Mouse (Mus musculus): Measurements from ENCODE around the gene BC034090. TPM values are rescaled to one million over a fixed set of nuclear protein-coding genes. Genes with fewer than 3 reads are reported as not detected.

BC034090 gene
- polyA plus RNA-seq, 1 experiment = 4.9 TPM

DNA sequence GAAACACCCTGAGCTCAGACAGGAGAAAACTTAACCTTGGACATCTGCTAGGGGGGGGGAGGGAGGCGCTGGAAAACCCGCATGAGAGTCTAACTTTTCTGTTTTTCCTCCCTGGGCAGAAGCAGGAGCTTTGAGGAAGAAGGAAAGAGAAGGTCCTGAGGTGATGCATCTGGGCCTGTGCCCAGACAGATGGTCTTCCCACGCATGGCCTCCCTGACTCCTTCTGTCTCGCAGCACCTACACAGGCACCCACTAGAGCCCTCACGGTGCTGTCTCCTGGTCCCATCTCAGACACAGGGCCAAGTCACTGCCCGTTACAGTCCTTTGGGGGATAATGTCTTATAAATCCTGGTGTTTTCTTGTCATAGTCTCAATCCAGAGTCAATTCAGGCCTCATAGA, 11.5 kb downstream of the BC034090 start:
- TF ChIP-seq MYOD1 (IDR thresholded peaks at IDR 0.05; ENCODE audit: control insufficient read depth, insufficient read length, low read depth) = no peak
- no peak for TF ChIP-seq MAX (IDR thresholded peaks at IDR 0.05)
- no peak for TF ChIP-seq FOSL1 (IDR thresholded peaks at IDR 0.05; ENCODE audit: insufficient read depth, low read length, poor library complexity, severe bottlenecking)
- no peak for TF ChIP-seq CTCF (IDR thresholded peaks at IDR 0.05; ENCODE audit: control insufficient read depth, insufficient read depth, insufficient read length)
- TF ChIP-seq USF1 (IDR thresholded peaks at IDR 0.05; ENCODE audit: low read depth) = no peak
- no peak for TF ChIP-seq MYOG (IDR thresholded peaks at IDR 0.05; ENCODE audit: control insufficient read depth, extremely low read depth, insufficient read length)
- no peak overlapping the region for H3ac ChIP-seq (ENCODE audit: control insufficient read depth, insufficient read length, low read depth)
- no peaks in the 10 kb centered on the region for H3K79me3 ChIP-seq (ENCODE audit: low read depth)
- H3K79me2 ChIP-seq (ENCODE audit: control insufficient read depth, insufficient read depth) = no peaks in the 10 kb centered on the region
- no peaks in the 10 kb centered on the region for H3K36me3 ChIP-seq (ENCODE audit: control insufficient read depth, insufficient read depth)
- no peak overlapping the region for H3K4me3 ChIP-seq (ENCODE audit: insufficient read depth, poor library complexity, severe bottlenecking)
- H3K27me3 ChIP-seq (ENCODE audit: control insufficient read depth, insufficient read depth, insufficient read length) = no peaks in the 10 kb centered on the region

GRCm38 (mm10) chr1:155232385-155232784, 11.9 kb downstream of the BC034090 start:
- no peaks in the 10 kb centered on the region for H3K79me2 ChIP-seq (ENCODE audit: control insufficient read depth, insufficient read depth)
- H3K27me3 ChIP-seq (ENCODE audit: control insufficient read depth, insufficient read depth, insufficient read length) = no peaks in the 10 kb centered on the region
- no peak overlapping the region for H3K4me3 ChIP-seq (ENCODE audit: insufficient read depth, poor library complexity, severe bottlenecking)
- no peak overlapping the region for H3ac ChIP-seq (ENCODE audit: control insufficient read depth, insufficient read length, low read depth)
- no peaks in the 10 kb centered on the region for H3K79me3 ChIP-seq (ENCODE audit: low read depth)
- no peak for TF ChIP-seq FOSL1 (IDR thresholded peaks at IDR 0.05; ENCODE audit: insufficient read depth, low read length, poor library complexity, severe bottlenecking)
- TF ChIP-seq USF1 (IDR thresholded peaks at IDR 0.05; ENCODE audit: low read depth) = no peak
- no peak for TF ChIP-seq MYOD1 (IDR thresholded peaks at IDR 0.05; ENCODE audit: control insufficient read depth, insufficient read length, low read depth)
- TF ChIP-seq CEBPB (IDR thresholded peaks at IDR 0.05; ENCODE audit: low read depth) = no peak
- no peaks in the 10 kb centered on the region for H3K36me3 ChIP-seq (ENCODE audit: control insufficient read depth, insufficient read depth)

- no peak overlapping the region for H3ac ChIP-seq (ENCODE audit: control insufficient read depth, insufficient read length, low read depth)
- TF ChIP-seq USF1 (IDR thresholded peaks at IDR 0.05; ENCODE audit: low read depth) (no peak), MAX (IDR thresholded peaks at IDR 0.05) (no peak), MYOG (IDR thresholded peaks at IDR 0.05; ENCODE audit: control insufficient read depth, extremely low read depth, insufficient read length) (no peak), CTCF (IDR thresholded peaks at IDR 0.05; ENCODE audit: control insufficient read depth, insufficient read depth, insufficient read length) (no peak)
- H3K27me3 ChIP-seq (ENCODE audit: control insufficient read depth, insufficient read depth, insufficient read length) = no peaks in the 10 kb centered on the region
- H3K79me2 ChIP-seq (ENCODE audit: control insufficient read depth, insufficient read depth) = no peaks in the 10 kb centered on the region
- no peaks in the 10 kb centered on the region for H3K79me3 ChIP-seq (ENCODE audit: low read depth)
- no peak overlapping the region for H3K4me3 ChIP-seq (ENCODE audit: insufficient read depth, poor library complexity, severe bottlenecking)
- no peaks in the 10 kb centered on the region for H3K36me3 ChIP-seq (ENCODE audit: control insufficient read depth, insufficient read depth)
Observed at GRCm38 (mm10) chr1:155229464-155230411, 14.5 kb downstream of the BC034090 start.

- no peak overlapping the region for H3ac ChIP-seq (ENCODE audit: control insufficient read depth, insufficient read length, low read depth)
- H3K79me2 ChIP-seq (ENCODE audit: control insufficient read depth, insufficient read depth) = no peaks in the 10 kb centered on the region
- no peaks in the 10 kb centered on the region for H3K27me3 ChIP-seq (ENCODE audit: control insufficient read depth, insufficient read depth, insufficient read length)
- H3K4me3 ChIP-seq (ENCODE audit: insufficient read depth, poor library complexity, severe bottlenecking) = no peak overlapping the region
- TF ChIP-seq FOSL1 (IDR thresholded peaks at IDR 0.05; ENCODE audit: insufficient read depth, low read length, poor library complexity, severe bottlenecking) = no peak
- TF ChIP-seq USF1 (IDR thresholded peaks at IDR 0.05; ENCODE audit: low read depth) = no peak
- TF ChIP-seq MAX (IDR thresholded peaks at IDR 0.05) = peak; percentile 85
- no peak for TF ChIP-seq MYOD1 (IDR thresholded peaks at IDR 0.05; ENCODE audit: control insufficient read depth, insufficient read length, low read depth)
- TF ChIP-seq CTCF (IDR thresholded peaks at IDR 0.05; ENCODE audit: control insufficient read depth, insufficient read depth, insufficient read length) = peak; percentile 96
- no peak for TF ChIP-seq CEBPB (IDR thresholded peaks at IDR 0.05; ENCODE audit: low read depth)
- TF ChIP-seq MYOG (IDR thresholded peaks at IDR 0.05; ENCODE audit: control insufficient read depth, extremely low read depth, insufficient read length) = no peak
- H3K79me3 ChIP-seq (ENCODE audit: low read depth) = no peaks in the 10 kb centered on the region
- no peaks in the 10 kb centered on the region for H3K36me3 ChIP-seq (ENCODE audit: control insufficient read depth, insufficient read depth)
Observed at GRCm38 (mm10) chr1:155223849-155224554, 20.2 kb downstream of the BC034090 start.

GRCm38 (mm10) chr1:155223036-155223435, 21.2 kb downstream of the BC034090 start:
- Histone ChIP-seq H3ac (ENCODE audit: control insufficient read depth, insufficient read length, low read depth) (no peak overlapping the region), H3K79me3 (ENCODE audit: low read depth) (no peaks in the 10 kb centered on the region), H3K79me2 (ENCODE audit: control insufficient read depth, insufficient read depth) (no peaks in the 10 kb centered on the region), H3K27me3 (ENCODE audit: control insufficient read depth, insufficient read depth, insufficient read length) (no peaks in the 10 kb centered on the region), H3K36me3 (ENCODE audit: control insufficient read depth, insufficient read depth) (no peaks in the 10 kb centered on the region), H3K4me3 (ENCODE audit: insufficient read depth, poor library complexity, severe bottlenecking) (no peak overlapping the region)
- TF ChIP-seq MYOD1 (IDR thresholded peaks at IDR 0.05; ENCODE audit: control insufficient read depth, insufficient read length, low read depth) (no peak), FOSL1 (IDR thresholded peaks at IDR 0.05; ENCODE audit: insufficient read depth, low read length, poor library complexity, severe bottlenecking) (no peak), CTCF (IDR thresholded peaks at IDR 0.05; ENCODE audit: control insufficient read depth, insufficient read depth, insufficient read length) (no peak), MYOG (IDR thresholded peaks at IDR 0.05; ENCODE audit: control insufficient read depth, extremely low read depth, insufficient read length) (no peak), CEBPB (IDR thresholded peaks at IDR 0.05; ENCODE audit: low read depth) (no peak), MAX (IDR thresholded peaks at IDR 0.05) (no peak), USF1 (IDR thresholded peaks at IDR 0.05; ENCODE audit: low read depth) (no peak)

Measured in C2C12 (cell line).